9 mouse cellular contexts compared by ENCODE assay signal in genomic region chr5:20940696-20941095, GRCm38 (mm10). TPM values are rescaled to one million over a fixed set of nuclear protein-coding genes. Genes with fewer than 3 reads are reported as not detected.
DNase-seq lines count a peak whose midpoint lies in the region; ATAC-seq lines count a peak whose summit lies in the region.
"Had no signal": no experiment of that assay in that cellular context is flagged by ENCODE, and none has a peak within 500 bp of the region (broad histone marks: within the 10 kb centered on the region; RNA-seq: fewer than 3 reads in every experiment).

No protein-coding gene starts in this region.

- DNase-seq in forebrain, embryonic 14.5 days (ENCODE audit: low spot score) = no peak
- peak; percentile 15 for DNase-seq in left cerebral cortex, postnatal 4 days
- no peak for DNase-seq in left cerebral cortex, postnatal 10 days (ENCODE audit: extremely low spot score in 1 of 2, low spot score in 2 of 2)
- DNase-seq in cerebellum, postnatal 10 days = peak; percentile 43 to 60
- DNase-seq in kidney, postnatal 25 days = no peak

- no peak overlapping the region for H3K4me3 ChIP-seq in forebrain, embryonic 16.5 days (replicated peaks; ENCODE audit: low read length)
- no peak overlapping the region for H3K4me3 ChIP-seq in forebrain, embryonic 14.5 days (ENCODE audit: low read depth, low read length)
- no peak overlapping the region for H3K4me3 ChIP-seq in liver, embryonic 15.5 days (replicated peaks)

- H3K36me3 ChIP-seq in forebrain, embryonic 16.5 days (ENCODE audit: control insufficient read depth, insufficient read depth) = no peaks in the 10 kb centered on the region
- no peaks in the 10 kb centered on the region for H3K36me3 ChIP-seq in forebrain, embryonic 14.5 days (ENCODE audit: control insufficient read depth, insufficient read depth, low read length)
- 0 out of 2 replicates have a peak, but pooled peaks cover 4% of the 10 kb centered on the region for H3K36me3 ChIP-seq in liver, embryonic 15.5 days (replicated peaks)

- 0 out of 2 replicates have a peak, but pooled peaks cover 8% of the 10 kb centered on the region for H3K4me1 ChIP-seq in forebrain, embryonic 16.5 days (replicated peaks; ENCODE audit: control insufficient read depth, insufficient read depth, low read length)
- no peaks in the 10 kb centered on the region for H3K4me1 ChIP-seq in forebrain, embryonic 14.5 days (ENCODE audit: control insufficient read depth, insufficient read depth, low read length)
- H3K4me1 ChIP-seq in liver, embryonic 15.5 days (replicated peaks) = peaks cover 76% of the 10 kb centered on the region

- peak; percentile 44; the same call in 1 of the 2 replicates for ATAC-seq in forebrain, embryonic 16.5 days
- ATAC-seq in forebrain, embryonic 14.5 days = no peak; the same call in 1 of the 2 replicates
- ATAC-seq in liver, embryonic 15.5 days (ENCODE audit: insufficient read depth) = peak; percentile 26; the same call in 1 of the 2 replicates
- ATAC-seq in frontal cortex, adult (ENCODE audit: low TSS enrichment) = no peak

- H3K9ac ChIP-seq in forebrain, embryonic 16.5 days (replicated peaks; ENCODE audit: low read depth, low read length) = no peak overlapping the region
- no peak overlapping the region for H3K9ac ChIP-seq in forebrain, embryonic 14.5 days (ENCODE audit: low read length)
- no peak overlapping the region for H3K9ac ChIP-seq in liver, embryonic 15.5 days

- no peaks in the 10 kb centered on the region for H3K9me3 ChIP-seq in forebrain, embryonic 16.5 days (ENCODE audit: control insufficient read depth, low read length)
- H3K9me3 ChIP-seq in forebrain, embryonic 14.5 days (replicated peaks; ENCODE audit: control insufficient read depth, low read length) = no peaks in the 10 kb centered on the region
- H3K9me3 ChIP-seq in liver, embryonic 15.5 days (replicated peaks) = no peaks in the 10 kb centered on the region

- 66% methylated on average over 4 of the region's 4 CpGs for WGBS in forebrain, embryonic 16.5 days
- 81% methylated on average over 4 of the region's 4 CpGs for WGBS in forebrain, embryonic 14.5 days
- 29% methylated on average over 4 of the region's 4 CpGs for WGBS in liver, embryonic 15.5 days (ENCODE audit: insufficient replicate concordance)

- H3K4me2 ChIP-seq in forebrain, embryonic 16.5 days (ENCODE audit: low read length) = no peak overlapping the region
- no peak overlapping the region for H3K4me2 ChIP-seq in forebrain, embryonic 14.5 days (ENCODE audit: low read length)
- no peak overlapping the region for H3K4me2 ChIP-seq in liver, embryonic 15.5 days

- intact Hi-C loops in left cerebral cortex, postnatal 4 days (cut with DNase I) = no loop called here
- intact Hi-C loops in left cerebral cortex, postnatal 10 days (cut with DNase I) = no loop called here

- H3K27ac ChIP-seq in forebrain, embryonic 16.5 days (ENCODE audit: low read length) = no peak overlapping the region
- no peak overlapping the region for H3K27ac ChIP-seq in forebrain, embryonic 14.5 days (ENCODE audit: low read depth, low read length)
- peak overlapping the region; percentile 64 for H3K27ac ChIP-seq in liver, embryonic 15.5 days (replicated peaks)
- H3K27ac ChIP-seq: stomach, postnatal 0 days had no signal

- no peaks in the 10 kb centered on the region for H3K27me3 ChIP-seq in forebrain, embryonic 16.5 days (replicated peaks; ENCODE audit: control insufficient read depth, insufficient read depth, low read length)
- H3K27me3 ChIP-seq in forebrain, embryonic 14.5 days (replicated peaks; ENCODE audit: control insufficient read depth, insufficient read depth, low read length) = no peaks in the 10 kb centered on the region
- H3K27me3 ChIP-seq in liver, embryonic 15.5 days = no peaks in the 10 kb centered on the region

RNA-seq across cellular contexts. Expression of gene Rsbn1l, which starts 15.5 kb away (rescaled TPM):
- polyA plus RNA-seq in forebrain, embryonic 16.5 days (2015; fragmentation: Nextera tagmentation; extraction: Ambion mirVana) = 5.1 and 5.8 TPM in 2 replicates
- polyA plus RNA-seq in forebrain, embryonic 14.5 days (2014; fragmentation: Nextera tagmentation; extraction: Ambion mirVana) = 5.3 TPM in 2 replicates
- 10 to 100 TPM; 14.5 to 14.8 TPM for total RNA-seq in left cerebral cortex, postnatal 4 days (2021)
- total RNA-seq in left cerebral cortex, postnatal 10 days (2021) = 10 to 100 TPM; 14.1 to 14.6 TPM
- polyA plus RNA-seq in liver, embryonic 15.5 days (2015; fragmentation: Nextera tagmentation; extraction: Ambion mirVana) = 3.7 TPM in 2 replicates

RNA-seq across cellular contexts. Expression of gene Tmem60, which starts 58.7 kb away (rescaled TPM):
- 60.9 and 62.6 TPM in 2 replicates for polyA plus RNA-seq in forebrain, embryonic 16.5 days (2015; fragmentation: Nextera tagmentation; extraction: Ambion mirVana)
- 67.3 and 76.2 TPM in 2 replicates for polyA plus RNA-seq in forebrain, embryonic 14.5 days (2014; fragmentation: Nextera tagmentation; extraction: Ambion mirVana)
- 10 to 100 TPM; 19.7 to 23.7 TPM for total RNA-seq in left cerebral cortex, postnatal 4 days (2021)
- 10 to 100 TPM; 22.7 to 23.7 TPM for total RNA-seq in left cerebral cortex, postnatal 10 days (2021)
- 31.6 and 36.3 TPM in 2 replicates for polyA plus RNA-seq in liver, embryonic 15.5 days (2015; fragmentation: Nextera tagmentation; extraction: Ambion mirVana)

RNA-seq across cellular contexts. Expression of gene Phtf2, which starts 58.8 kb away (rescaled TPM):
- polyA plus RNA-seq in forebrain, embryonic 16.5 days (2015; fragmentation: Nextera tagmentation; extraction: Ambion mirVana) = 28.8 and 29.0 TPM in 2 replicates
- polyA plus RNA-seq in forebrain, embryonic 14.5 days (2014; fragmentation: Nextera tagmentation; extraction: Ambion mirVana) = 18.4 and 23.8 TPM in 2 replicates
- 10 to 100 TPM; 35.3 to 36.2 TPM for total RNA-seq in left cerebral cortex, postnatal 4 days (2021)
- 10 to 100 TPM; 23.4 to 28.1 TPM for total RNA-seq in left cerebral cortex, postnatal 10 days (2021)
- polyA plus RNA-seq in liver, embryonic 15.5 days (2015; fragmentation: Nextera tagmentation; extraction: Ambion mirVana) = 4.9 and 5.2 TPM in 2 replicates

Comparison
In these comparisons a context has a peak if more than half of its experiments do, and no peak if none do; other contexts are left out.
1. ATAC-seq: peak in forebrain, embryonic 16.5 days (single experiment) and liver, embryonic 15.5 days (single experiment); none in forebrain, embryonic 14.5 days (single experiment) and frontal cortex, adult (single experiment).
2. DNase-seq: peak in left cerebral cortex, postnatal 4 days (single experiment) and cerebellum, postnatal 10 days (2 of 2); none in forebrain, embryonic 14.5 days (single experiment), left cerebral cortex, postnatal 10 days (0 of 2) and kidney, postnatal 25 days (0 of 2).